Mouse (Mus musculus) heart, postnatal 14 days (tissue): ENCODE measurements around the gene Pkd1l3. TPM values are rescaled to one million over a fixed set of nuclear protein-coding genes. Genes with fewer than 3 reads are reported as not detected.
A peak's percentile ranks its signal among the peaks of the same experiment; 100 is the strongest.

Experiments
- DNase-seq, 2 experiments: peaks; one replicate each; pipeline ENCODE4 v3.0.0; 2021 to 2022
- intact Hi-C: fragments of 180-260 bp; cut with DNase I; formaldehyde crosslinking; loops from one replicate; pipeline ENCODE4 v1.15.1; 2025
- long read RNA-seq, 2 experiments: library from polyadenylated mRNA; stranded (forward); transcript quantifications; one replicate each; pipeline ENCODE4 v2.0.0; 2021
- total RNA-seq, 2 experiments: library from RNA; stranded (reverse); gene quantifications; 2 replicates each; pipeline ENCODE4 v1.2.3; 2021

The Pkd1l3 gene
- total RNA-seq: under 1 TPM in 1 of 2 experiments, not detected in 1; 0.10 TPM
- long read RNA-seq, experiment 1, partial matches to known transcripts: 0 of 1 reads
- long read RNA-seq, experiment 1, other reads (novel, unspliced or antisense): 1 of 1 reads
- long read RNA-seq, experiment 2, partial matches to known transcripts: 1 of 1 reads
- long read RNA-seq, experiment 2, other reads (novel, unspliced or antisense): 0 of 1 reads

GRCm38 (mm10) chr8:109614243-109615210, at the start of gene Pkd1l3:
Gene Pkd1l3 (plus strand): TSS chr8:109614517.
- intact Hi-C loops: no loop called here
- DNase-seq: no peak

DNA sequence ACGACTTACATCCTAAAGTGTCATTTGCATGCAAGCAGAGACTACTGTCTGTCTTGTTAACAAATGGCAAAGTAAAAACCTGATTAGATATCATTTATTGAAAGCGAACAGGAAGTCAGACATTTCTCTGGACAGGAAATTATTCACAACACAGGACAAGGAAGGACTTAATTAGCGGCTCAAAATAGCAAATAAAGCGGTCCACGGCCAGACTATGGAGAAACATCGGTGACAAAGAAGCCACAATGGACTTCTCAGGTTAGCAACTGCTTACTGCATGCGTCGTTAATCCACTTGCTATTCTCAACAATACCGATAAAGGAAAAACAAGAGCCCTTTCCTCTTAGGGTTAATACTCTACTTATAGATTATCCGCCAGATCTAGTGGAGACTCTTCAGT, 49.6 kb upstream of the Pkd1l3 start:
- intact Hi-C loops: no loop called here

GRCm38 (mm10) chr8:109565498-109566333, 48.6 kb upstream of the Pkd1l3 start, which contains the start of the genes Dhx38 and Txnl4b:
Gene Dhx38 (minus strand): TSS chr8:109565861.
Gene Txnl4b (plus strand): TSS chr8:109565892.
- intact Hi-C loops: loop anchor here (2.0 kb wide), 1 partner anchor 41 kb away; no protein-coding TSS in a partner anchor
- peak; percentile 96 to 99 for DNase-seq

More for the DNA sequence above, 49.6 kb upstream of the Pkd1l3 start:
- no peak for DNase-seq

- intact Hi-C loops: no loop called here
- no peak for DNase-seq
These were observed 43.2 kb upstream of the Pkd1l3 start for GRCm38 (mm10) chr8:109571139-109571538.

DNA sequence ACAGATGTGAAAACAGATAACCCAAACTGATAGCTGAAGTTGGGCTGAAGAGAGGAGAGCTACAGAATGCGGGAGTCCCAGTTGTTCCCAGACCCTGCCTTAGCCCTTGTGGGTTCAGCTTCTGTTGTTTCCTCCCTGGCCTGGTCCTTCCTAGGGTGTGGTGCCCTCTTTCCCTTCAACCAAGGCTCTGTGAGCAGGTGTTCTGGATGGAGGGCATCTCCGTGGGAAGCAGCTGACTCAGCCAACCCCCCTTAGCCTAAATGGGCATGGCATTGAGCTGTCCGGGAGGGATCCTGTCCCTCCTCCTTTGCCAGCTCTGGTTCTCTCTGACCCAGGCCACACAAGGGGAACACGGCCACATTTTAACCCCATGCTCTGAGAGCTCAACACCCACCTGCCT, 38.0 kb upstream of the Pkd1l3 start:
- no peak for DNase-seq
- intact Hi-C loops: no loop called here

- DNase-seq: no peak
- intact Hi-C loops: no loop called here
These were observed 35.4 kb upstream of the Pkd1l3 start, which contains the start of gene Hp for GRCm38 (mm10) chr8:109578900-109579301. Gene Hp (minus strand): TSS chr8:109579172.

DNA sequence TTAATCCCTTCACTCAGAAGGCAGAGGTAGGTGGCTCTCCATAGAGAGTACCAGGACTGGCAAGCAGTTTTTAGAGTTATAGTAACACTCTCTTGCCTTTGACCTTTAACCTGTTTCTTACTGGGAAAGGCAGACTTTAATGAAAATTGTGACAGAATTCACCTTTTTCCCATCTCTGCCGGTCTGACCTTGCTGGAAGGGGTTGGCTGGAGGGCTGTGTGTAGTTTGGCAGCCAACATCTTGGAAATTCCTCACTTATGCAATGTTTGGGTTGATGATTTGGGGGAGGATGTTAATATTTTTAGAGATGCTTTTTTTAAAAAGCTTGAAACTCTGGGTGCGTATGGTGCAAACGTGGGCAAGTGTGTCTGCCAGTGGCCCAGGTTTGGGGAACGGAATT, 30.0 kb upstream of the Pkd1l3 start:
- DNase-seq: no peak
- intact Hi-C loops: no loop called here

DNA sequence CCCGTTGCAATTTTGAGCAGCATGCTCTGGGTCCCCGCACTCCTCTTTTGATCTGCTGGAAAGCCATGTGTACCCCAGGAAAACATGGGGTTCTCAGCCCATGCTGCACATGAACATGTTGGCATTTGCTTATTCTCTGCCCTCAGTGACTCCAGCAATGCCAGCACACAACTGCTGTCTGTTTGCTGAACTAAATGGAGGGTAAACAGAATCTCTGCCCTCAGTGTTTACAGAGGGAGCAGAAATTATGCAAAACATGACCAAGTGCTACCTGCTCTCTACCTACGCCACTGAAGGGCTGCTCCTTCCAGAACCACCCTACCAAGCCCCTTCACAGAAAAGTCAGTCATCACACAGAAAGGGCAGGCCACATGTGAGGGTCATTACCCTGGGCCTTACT, 29.5 kb upstream of the Pkd1l3 start:
- intact Hi-C loops: no loop called here
- no peak for DNase-seq

DNA sequence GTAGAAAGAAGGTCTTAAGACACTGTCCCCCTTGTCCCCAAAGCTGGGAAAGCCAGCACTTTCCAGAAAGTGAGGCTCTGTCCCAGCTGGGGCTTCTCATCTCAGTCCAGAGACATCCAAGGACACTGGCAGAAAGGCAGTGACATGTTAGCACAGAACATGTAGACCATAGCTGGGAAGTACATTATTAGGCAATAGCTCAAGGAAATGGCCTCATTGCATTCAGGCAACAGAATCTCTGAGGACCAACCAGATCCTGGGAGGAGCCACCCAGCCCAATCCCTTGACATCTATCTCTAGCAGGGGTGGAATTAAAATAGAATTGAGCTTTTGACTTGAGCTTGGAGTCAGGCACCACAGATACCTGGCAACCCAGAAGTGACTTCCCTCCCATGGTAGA, 28.7 kb upstream of the Pkd1l3 start:
- no peak for DNase-seq
- intact Hi-C loops: no loop called here

- no peak for DNase-seq
- intact Hi-C loops: no loop called here
These were observed 27.3 kb upstream of the Pkd1l3 start for GRCm38 (mm10) chr8:109586972-109587504.

GRCm38 (mm10) chr8:109590901-109591300, 23.4 kb upstream of the Pkd1l3 start:
- intact Hi-C loops: no loop called here

DNA sequence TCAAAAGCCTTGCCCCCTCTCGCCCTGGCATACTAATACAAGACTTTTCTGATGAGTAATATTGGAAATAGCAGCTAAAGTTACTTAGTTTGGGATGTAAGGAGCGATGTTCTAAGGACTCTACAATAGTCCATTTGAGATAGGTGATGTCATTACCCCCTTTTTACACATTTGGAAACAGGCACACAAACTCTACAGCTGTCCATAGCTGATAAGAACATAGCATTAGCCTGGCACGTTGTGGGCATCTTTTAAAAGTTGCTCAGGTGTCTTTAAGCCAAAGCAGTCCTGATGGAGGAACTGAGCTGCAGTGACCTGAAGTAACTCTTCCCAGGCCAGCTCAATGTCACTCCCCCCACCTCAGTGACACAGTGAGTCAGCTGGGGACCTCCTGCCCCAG, 22.9 kb upstream of the Pkd1l3 start:
- intact Hi-C loops: no loop called here
- DNase-seq: no peak

More at GRCm38 (mm10) chr8:109590901-109591300, 23.4 kb upstream of the Pkd1l3 start:
- no peak for DNase-seq

- intact Hi-C loops: no loop called here
These were observed 22.2 kb upstream of the Pkd1l3 start for GRCm38 (mm10) chr8:109592164-109592563.

DNA sequence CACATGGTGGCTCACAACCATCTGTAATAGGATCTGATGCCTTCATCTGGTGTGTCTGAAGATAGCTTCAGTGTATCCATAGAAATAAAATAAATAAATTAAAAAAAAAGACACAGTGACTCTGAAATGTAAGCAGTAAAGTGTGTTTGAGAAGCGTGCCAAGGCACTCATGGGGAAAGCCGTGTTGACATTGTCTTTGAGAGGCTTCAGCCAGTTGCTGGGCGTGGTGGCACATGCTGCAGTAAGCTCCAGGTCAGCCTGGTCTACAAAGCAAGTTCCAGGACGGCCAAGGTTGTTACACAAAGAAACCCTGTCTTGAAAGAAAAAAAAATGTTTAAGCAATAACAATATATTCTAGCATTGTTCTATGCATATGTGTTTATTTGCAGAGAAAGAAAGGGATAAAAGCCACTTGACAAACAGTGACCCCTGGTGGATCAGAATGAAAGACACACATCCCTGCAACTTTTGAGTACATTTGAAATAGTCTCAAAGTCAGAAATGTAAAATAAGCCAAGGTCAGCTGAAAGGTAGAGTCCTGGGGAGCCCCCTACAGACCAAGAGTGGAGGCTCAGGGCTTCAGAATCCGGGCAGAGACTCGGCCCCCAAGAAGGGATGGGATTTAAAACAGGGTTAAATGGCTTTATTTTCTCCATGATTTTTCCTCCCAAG, 21.1 kb upstream of the Pkd1l3 start:
- intact Hi-C loops: no loop called here
- peak in 1 of 2 experiments; percentile 11 for DNase-seq

More at GRCm38 (mm10) chr8:109592164-109592563, 22.2 kb upstream of the Pkd1l3 start:
- DNase-seq: no peak

- intact Hi-C loops: no loop called here
- peak; percentile 58 to 66 for DNase-seq
These were observed 18.5 kb upstream of the Pkd1l3 start for GRCm38 (mm10) chr8:109595854-109596253.

- intact Hi-C loops: loop anchor here (2.0 to 5.0 kb wide), 2 partner anchors 40 to 86 kb away; partner anchors contain the start of gene Ist1
- DNase-seq: no peak
These were observed 7.6 kb upstream of the Pkd1l3 start for GRCm38 (mm10) chr8:109606725-109607124.

GRCm38 (mm10) chr8:109607650-109608049, 6.7 kb upstream of the Pkd1l3 start:
- no peak for DNase-seq
- intact Hi-C loops: loop anchor here (2.0 to 5.0 kb wide), 2 partner anchors 41 to 85 kb away; partner anchors contain the start of gene Ist1

DNA sequence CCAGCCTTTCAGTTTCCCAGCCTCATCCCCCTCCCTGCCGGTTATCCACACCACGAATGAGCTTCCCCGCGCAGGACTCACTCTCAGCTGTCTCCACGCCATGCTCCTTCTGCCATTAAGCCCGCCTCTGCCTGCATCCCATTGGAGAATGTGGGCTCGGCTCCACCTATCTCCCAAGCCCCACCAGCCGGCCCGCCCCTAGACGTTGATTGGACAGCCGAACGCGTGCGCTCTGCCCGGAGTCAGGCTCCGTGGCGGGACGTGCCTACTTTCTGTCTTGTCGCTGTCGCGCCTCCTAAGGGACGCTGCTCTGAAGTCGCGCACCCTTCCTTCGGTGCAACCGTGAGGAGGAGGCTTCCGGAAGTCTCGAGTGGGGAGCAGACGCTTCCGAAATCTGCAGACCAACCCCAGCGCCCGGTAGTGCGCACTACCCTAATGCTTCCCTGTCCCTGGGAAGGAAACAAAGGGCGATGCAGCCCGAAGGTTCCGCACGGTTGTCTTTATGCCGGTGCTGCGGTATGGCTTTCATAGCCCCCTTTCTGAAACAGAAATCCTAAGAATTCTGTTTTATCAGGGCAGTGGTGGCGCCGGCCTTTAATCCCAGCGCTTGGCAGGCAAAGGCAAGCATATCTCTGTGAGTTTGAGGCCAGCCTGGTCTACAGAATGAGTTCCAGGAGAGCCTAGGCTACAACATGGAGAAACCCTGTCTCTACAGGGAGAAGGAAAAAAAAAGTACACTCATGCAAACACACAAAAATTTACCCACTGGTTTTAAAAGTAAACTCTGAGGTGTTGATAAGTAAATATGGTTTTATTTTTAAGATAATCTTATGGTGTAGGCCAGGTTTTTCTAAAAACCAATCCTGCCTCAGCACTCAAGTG, 5.8 kb upstream of the Pkd1l3 start, which contains the start of gene Dhodh:
Gene Dhodh, minus strand, starts transcription at position 403 of the 882 bp plus-strand sequence.
- DNase-seq: peak; percentile 94 to 95
- intact Hi-C loops: loop anchor here (5.0 kb wide), 1 partner anchor 84 kb away; the partner anchor contains the start of gene Ist1
